In the genomic region with DNA sequence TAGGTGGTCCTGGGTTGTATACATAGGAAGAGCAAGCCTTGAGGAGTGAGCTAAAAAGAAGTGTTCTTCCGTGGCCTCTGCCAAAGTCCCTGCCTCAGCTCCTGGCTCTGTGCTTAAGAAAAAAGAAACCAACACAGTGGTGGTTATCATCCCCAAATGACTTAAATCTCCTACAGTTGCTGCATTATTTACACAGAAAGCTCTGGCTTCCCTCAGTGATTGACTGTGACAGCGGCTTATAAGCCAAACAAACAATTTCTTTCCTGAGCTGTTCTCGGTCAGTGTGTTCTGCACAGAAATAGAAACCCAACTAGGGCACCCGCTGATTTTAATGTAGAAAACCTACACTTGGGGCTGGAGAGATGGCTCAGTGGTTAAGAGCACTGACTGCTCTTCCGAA, we compare ENCODE assay signal across 21 mouse cellular contexts. TPM values are rescaled to one million over a fixed set of nuclear protein-coding genes. Genes with fewer than 3 reads are reported as not detected.
A peak's percentile ranks its signal among the peaks of the same experiment; 100 is the strongest.
DNase-seq lines count a peak whose midpoint lies in the region; ATAC-seq lines count a peak whose summit lies in the region.
"Had no signal": no experiment of that assay in that cellular context is flagged by ENCODE, and none has a peak within 500 bp of the region (broad histone marks: within the 10 kb centered on the region; RNA-seq: fewer than 3 reads in every experiment).

No protein-coding gene starts in this region.

- no peaks in the 10 kb centered on the region for H3K27me3 ChIP-seq in lung, embryonic 15.5 days
- H3K27me3 ChIP-seq in embryonic facial prominence, embryonic 14.5 days (replicated peaks; ENCODE audit: control insufficient read depth, insufficient read depth, low read length): no peaks in the 10 kb centered on the region
- H3K27me3 ChIP-seq: embryonic facial prominence, embryonic 13.5 days; forebrain, embryonic 13.5 days; hindbrain, embryonic 12.5 days; hindbrain, embryonic 15.5 days had no signal

- no peaks in the 10 kb centered on the region for H3K4me1 ChIP-seq in lung, embryonic 15.5 days
- H3K4me1 ChIP-seq in embryonic facial prominence, embryonic 14.5 days (ENCODE audit: control insufficient read depth, insufficient read depth, low read length): no peaks in the 10 kb centered on the region
- H3K4me1 ChIP-seq: embryonic facial prominence, embryonic 13.5 days; forebrain, embryonic 10.5 days; forebrain, embryonic 13.5 days; hindbrain, embryonic 12.5 days; hindbrain, embryonic 15.5 days had no signal

- H3K27ac ChIP-seq in lung, embryonic 15.5 days: no peak overlapping the region
- no peak overlapping the region for H3K27ac ChIP-seq in embryonic facial prominence, embryonic 14.5 days (replicated peaks; ENCODE audit: low read depth, low read length)
- H3K27ac ChIP-seq: embryonic facial prominence, embryonic 13.5 days; forebrain, embryonic 10.5 days; forebrain, embryonic 13.5 days; heart, adult 2 months; hindbrain, embryonic 12.5 days; hindbrain, embryonic 15.5 days had no signal

- 54% methylated on average over 5 of the region's 5 CpGs for WGBS in lung, embryonic 15.5 days
- 75% methylated on average over 5 of the region's 5 CpGs for WGBS in embryonic facial prominence, embryonic 14.5 days

- ATAC-seq in lung, embryonic 15.5 days (ENCODE audit: borderline replicate concordance, extremely low read depth, low FRiP score, low TSS enrichment): peak; percentile 57; the same call in 1 of the 2 replicates
- no peak for ATAC-seq in embryonic facial prominence, embryonic 14.5 days (ENCODE audit: low read depth)
- ATAC-seq: CD4-positive, CD25-positive, alpha-beta regulatory T cell, adult 4 months; forebrain, embryonic 13.5 days; forebrain, embryonic 16.5 days had no signal

- intact Hi-C loops in left cerebral cortex, postnatal 10 days (cut with DNase I): no loop called here

- H3K4me3 ChIP-seq in lung, embryonic 15.5 days: no peak overlapping the region
- no peak overlapping the region for H3K4me3 ChIP-seq in embryonic facial prominence, embryonic 14.5 days (ENCODE audit: low read depth, low read length)
- H3K4me3 ChIP-seq: embryonic facial prominence, embryonic 13.5 days; forebrain, embryonic 10.5 days; forebrain, embryonic 13.5 days; heart, adult 2 months; hindbrain, embryonic 12.5 days; hindbrain, embryonic 15.5 days had no signal

- no peaks in the 10 kb centered on the region for H3K9me3 ChIP-seq in lung, embryonic 15.5 days
- 0 out of 2 replicates have a peak, but pooled peaks cover 3% of the 10 kb centered on the region for H3K9me3 ChIP-seq in embryonic facial prominence, embryonic 14.5 days (ENCODE audit: control insufficient read depth, low read length)
- H3K9me3 ChIP-seq: embryonic facial prominence, embryonic 13.5 days; forebrain, embryonic 13.5 days; hindbrain, embryonic 12.5 days; hindbrain, embryonic 15.5 days had no signal

- peak; percentile 77 for DNase-seq in heart, adult 11 months
- no peak for DNase-seq in heart, adult 8-10 months (ENCODE audit: low spot score)
- DNase-seq in lung, postnatal 4 days: no peak
- peak; percentile 22 for DNase-seq in embryonic facial prominence, embryonic 14.5 days (ENCODE audit: low spot score)
- DNase-seq in left cerebral cortex, postnatal 10 days (ENCODE audit: extremely low spot score in 1 of 2, low spot score in 2 of 2): no peak
- DNase-seq: adrenal gland, adult 8-10 months; adrenal gland, postnatal 25 days; cerebellum, adult 18-20 months; cerebellum, adult 9-10 months; cerebellum, postnatal 14 days; gastrocnemius, postnatal 25 days; heart, adult 2 months had no signal

- no peak overlapping the region for H3K4me2 ChIP-seq in lung, embryonic 15.5 days
- H3K4me2 ChIP-seq in embryonic facial prominence, embryonic 14.5 days (ENCODE audit: low read depth, low read length): no peak overlapping the region
- H3K4me2 ChIP-seq: embryonic facial prominence, embryonic 13.5 days; forebrain, embryonic 13.5 days; heart, embryonic 11.5 days; hindbrain, embryonic 12.5 days; hindbrain, embryonic 15.5 days had no signal

- no peak overlapping the region for H3K9ac ChIP-seq in lung, embryonic 15.5 days
- no peak overlapping the region for H3K9ac ChIP-seq in embryonic facial prominence, embryonic 14.5 days (ENCODE audit: low read depth, low read length)
- H3K9ac ChIP-seq: embryonic facial prominence, embryonic 13.5 days; forebrain, embryonic 13.5 days; hindbrain, embryonic 12.5 days; hindbrain, embryonic 15.5 days had no signal

- H3K36me3 ChIP-seq in lung, embryonic 15.5 days: no peaks in the 10 kb centered on the region
- H3K36me3 ChIP-seq in embryonic facial prominence, embryonic 14.5 days (ENCODE audit: control insufficient read depth, insufficient read depth, low read length): no peaks in the 10 kb centered on the region
- H3K36me3 ChIP-seq: embryonic facial prominence, embryonic 13.5 days; forebrain, embryonic 10.5 days; hindbrain, embryonic 12.5 days; hindbrain, embryonic 15.5 days had no signal

RNA-seq across cellular contexts. Expression of gene Rwdd4a, which starts 34.6 kb away (rescaled TPM):
- 10 to 100 TPM; 53.3 to 70.3 (median 58.0) TPM for total RNA-seq in heart, adult 8-10 months (2022)
- 31.4 and 35.7 TPM in 2 replicates for polyA plus RNA-seq in lung, embryonic 15.5 days (2015; fragmentation: Nextera tagmentation; extraction: Ambion mirVana)
- 42.1 and 42.2 TPM in 2 replicates for polyA plus RNA-seq in embryonic facial prominence, embryonic 14.5 days (2014; fragmentation: Nextera tagmentation; extraction: Ambion mirVana)
- total RNA-seq in left cerebral cortex, postnatal 10 days (2021): 10 to 100 TPM; 24.4 to 29.4 TPM

RNA-seq across cellular contexts. Expression of gene Trappc11, which starts 34.8 kb away (rescaled TPM):
- 10 to 100 TPM; 20.1 to 21.7 (median 20.8) TPM for total RNA-seq in heart, adult 8-10 months (2022)
- 27.9 and 29.3 TPM in 2 replicates for polyA plus RNA-seq in lung, embryonic 15.5 days (2015; fragmentation: Nextera tagmentation; extraction: Ambion mirVana)
- 28.5 and 32.3 TPM in 2 replicates for polyA plus RNA-seq in embryonic facial prominence, embryonic 14.5 days (2014; fragmentation: Nextera tagmentation; extraction: Ambion mirVana)
- 10 to 100 TPM; 51.4 to 54.0 TPM for total RNA-seq in left cerebral cortex, postnatal 10 days (2021)

Comparison
In these comparisons a context has a peak if more than half of its experiments do, and no peak if none do; other contexts are left out.
1. DNase-seq: peak in heart, adult 11 months (single experiment) and embryonic facial prominence, embryonic 14.5 days (single experiment); none in heart, adult 8-10 months (single experiment), lung, postnatal 4 days (0 of 2) and left cerebral cortex, postnatal 10 days (0 of 2).